ENCODE assay signal across 8 mouse cellular contexts in the genomic region with DNA sequence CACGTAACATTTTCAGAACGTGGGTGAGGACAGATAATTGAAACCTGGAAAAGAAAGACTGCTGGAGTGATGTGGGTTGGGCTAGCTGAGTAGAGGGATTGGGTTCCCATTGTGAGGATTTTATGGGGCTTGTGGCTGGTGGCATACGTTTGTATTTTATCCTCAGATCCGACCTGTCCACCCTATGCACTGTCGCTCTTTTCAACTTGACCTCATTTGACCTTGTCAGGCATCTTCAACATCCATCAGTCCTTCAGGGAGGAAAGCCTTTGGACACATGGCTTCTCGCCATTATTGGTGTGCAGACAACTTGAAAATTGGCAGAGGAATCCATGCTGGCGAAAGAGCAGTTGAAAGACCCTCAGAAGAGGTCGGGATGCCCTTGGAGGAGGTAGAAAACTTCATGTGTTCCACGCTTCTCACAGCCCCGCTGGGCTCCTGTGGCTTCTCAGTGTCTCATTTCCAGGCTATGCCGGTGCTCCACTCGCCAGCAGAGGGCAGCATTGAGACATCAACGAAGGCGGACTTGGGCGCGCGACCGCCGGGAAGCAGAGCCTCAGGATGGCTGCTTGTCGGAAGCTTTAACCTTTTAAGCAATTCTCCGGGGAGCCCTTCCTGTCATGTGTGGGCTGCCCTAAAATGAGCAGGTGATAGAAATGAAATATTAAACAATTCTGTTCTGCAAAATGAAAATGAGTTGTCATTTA.
DNase-seq lines count a peak whose midpoint lies in the region; ATAC-seq and TF ChIP-seq lines count a peak whose summit lies in the region.

No protein-coding gene starts in this region.

- no peaks in the 10 kb centered on the region for H3K36me3 ChIP-seq in megakaryocyte, embryonic 14.5 days (replicated peaks; ENCODE audit: low read length)

- TF ChIP-seq CTCF in cortical plate, adult 2 months (IDR thresholded peaks at IDR 0.05; ENCODE audit: extremely low read depth, insufficient read depth, low read length) = peak; percentile 76

- H3K4me1 ChIP-seq in cortical plate, adult 2 months (ENCODE audit: control insufficient read depth, insufficient read depth, low read length) = peaks cover 3% of the 10 kb centered on the region; the same call in 1 of the 2 replicates
- peaks cover 45% of the 10 kb centered on the region for H3K4me1 ChIP-seq in megakaryocyte, embryonic 14.5 days

- peak; percentile 75 for ATAC-seq in activated CD4-positive, CD25-positive, alpha-beta regulatory T cell, adult 4 months

- peak overlapping the region; percentile 24 for H3K4me3 ChIP-seq in cortical plate, adult 2 months (ENCODE audit: insufficient read depth, low read length)
- peak overlapping the region; percentile 83 for H3K4me3 ChIP-seq in megakaryocyte, embryonic 14.5 days (replicated peaks)

- peak; percentile 98 for DNase-seq in gastrocnemius, postnatal 10 days
- DNase-seq in induced T-regulatory cell, adult 2 months (ENCODE audit: low read depth) = peak; percentile 89
- peak; percentile 92 to 95 for DNase-seq in left cerebral cortex, adult 8-10 months (ENCODE audit: low spot score in 2 of 2)
- DNase-seq in right cerebral cortex, adult 2 months (ENCODE audit: low spot score in 2 of 2) = peak; percentile 98 to 99
- peak; percentile 82 for DNase-seq in urinary bladder, postnatal 10 days (ENCODE audit: low spot score)

- no peak overlapping the region for H3K27ac ChIP-seq in cortical plate, adult 2 months (ENCODE audit: insufficient read depth, low read length)

- H3K27me3 ChIP-seq in megakaryocyte, embryonic 14.5 days (replicated peaks) = peaks cover 3% of the 10 kb centered on the region

- no peak for TF ChIP-seq POLR2A in cortical plate, adult 2 months (IDR thresholded peaks at IDR 0.05; ENCODE audit: extremely low read depth, insufficient read depth, low read length)

- H3K9me3 ChIP-seq in megakaryocyte, embryonic 14.5 days = no peaks in the 10 kb centered on the region
